Mouse (Mus musculus) A20 (cell line): ENCODE results near the gene Psd.

Experiments used
- DNase-seq: peaks from one replicate; pipeline ENCODE4 v3.0.0-alpha.2; 2011; ENCODE audit warnings: low read depth, low spot score

The Psd gene

GRCm38 (mm10) chr19:46338942-46339286, 12.0 kb upstream of the Psd start:
- DNase-seq, result peak; percentile 86

DNA sequence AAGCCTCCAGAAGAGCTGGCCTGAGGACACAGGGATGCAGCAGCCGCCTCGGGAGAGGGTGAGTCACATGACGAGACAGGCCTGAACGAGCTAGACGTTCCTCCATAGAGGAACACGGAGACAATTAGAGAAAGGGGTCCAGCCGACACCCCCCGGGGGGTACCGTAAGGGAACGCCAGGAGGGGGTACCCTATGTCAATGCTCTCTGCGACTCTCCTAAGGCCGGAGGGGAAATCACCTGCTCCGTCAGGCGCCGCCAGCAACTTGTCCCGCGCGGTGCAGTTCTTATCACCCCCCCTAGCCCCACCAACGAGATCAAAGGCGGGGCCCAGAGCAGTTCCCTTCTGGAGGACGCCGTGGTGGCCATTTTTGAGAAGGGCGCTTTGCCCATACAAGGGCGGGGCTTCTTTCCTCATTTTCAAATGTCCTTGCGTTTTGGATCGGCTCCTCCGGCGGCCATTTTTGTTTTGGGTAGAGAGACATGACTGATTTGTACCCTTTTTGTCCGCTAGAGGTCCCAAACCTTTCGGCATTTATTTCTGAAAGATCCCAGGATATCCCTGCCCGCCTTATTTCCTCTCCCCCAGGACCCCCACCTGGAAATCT, 11.5 kb upstream of the Psd start, which contains the start of gene Cuedc2:
Gene Cuedc2, minus strand, starts transcription at position 372 of the 606 bp plus-strand sequence.
- peak; percentile 98 for DNase-seq

GRCm38 (mm10) chr19:46337719-46338330, 10.9 kb upstream of the Psd start:
- peak; percentile 36 for DNase-seq

DNA sequence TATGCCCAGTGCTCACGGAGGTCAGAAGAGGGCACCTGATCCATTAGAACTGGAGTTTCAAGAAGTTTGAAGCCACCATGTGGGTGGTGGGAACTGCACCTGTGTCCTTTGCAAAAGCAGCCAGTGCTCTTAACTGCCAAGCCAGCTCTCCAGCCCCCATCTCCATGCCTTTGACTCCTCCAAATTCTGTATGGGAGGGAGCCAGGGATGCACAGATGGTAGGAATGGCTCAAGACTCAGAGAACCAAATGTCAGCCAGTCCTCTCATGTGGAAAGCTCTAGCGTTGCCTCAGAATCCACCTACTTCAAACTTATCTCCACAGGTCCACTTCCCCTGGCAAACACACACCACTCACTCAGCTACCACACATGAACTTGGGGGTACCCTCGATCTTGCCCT, 7.0 kb upstream of the Psd start:
- no peak for DNase-seq

GRCm38 (mm10) chr19:46332721-46333339, 5.9 kb upstream of the Psd start:
- no peak for DNase-seq

DNA sequence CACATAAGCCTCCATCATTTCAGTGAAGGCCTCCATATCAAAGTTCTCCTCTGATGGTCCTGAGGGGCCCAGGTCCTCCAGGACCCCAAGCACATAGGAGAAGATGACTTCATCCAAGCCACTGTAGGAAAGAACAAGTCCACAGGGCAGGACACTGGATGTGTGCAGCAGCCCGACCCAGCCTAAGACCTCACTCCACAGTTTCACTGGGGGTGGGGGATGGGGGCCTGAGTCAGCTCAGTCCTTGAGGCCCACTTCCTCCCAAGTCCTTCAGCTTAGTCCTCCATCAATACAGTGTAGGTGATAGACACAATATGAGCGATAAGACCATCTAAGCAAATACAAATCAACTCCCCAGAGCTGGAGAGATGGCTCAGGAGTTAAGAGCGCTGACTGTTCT, 5.0 kb upstream of the Psd start:
- no peak for DNase-seq

DNA sequence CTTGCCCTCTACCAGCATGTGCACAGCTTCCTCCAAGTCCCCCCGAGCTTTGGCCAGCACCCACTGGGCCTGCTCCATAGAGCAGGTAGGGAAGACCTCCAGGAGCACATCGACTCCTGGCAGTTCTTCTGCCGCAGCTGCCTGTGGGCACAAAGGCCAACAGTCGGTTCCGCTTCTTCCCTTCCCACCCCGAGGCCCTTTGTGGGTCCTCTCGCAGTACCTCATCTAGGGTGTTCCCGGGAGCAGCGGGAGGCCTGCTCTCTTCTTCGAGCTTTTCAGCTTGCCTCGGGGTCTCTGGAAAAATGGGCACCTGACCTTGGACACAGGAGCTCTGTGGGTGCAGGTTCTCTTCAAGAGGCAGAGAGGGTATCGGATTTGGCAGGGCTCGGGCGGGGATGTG, 4.4 kb upstream of the Psd start:
- DNase-seq, result no peak

DNA sequence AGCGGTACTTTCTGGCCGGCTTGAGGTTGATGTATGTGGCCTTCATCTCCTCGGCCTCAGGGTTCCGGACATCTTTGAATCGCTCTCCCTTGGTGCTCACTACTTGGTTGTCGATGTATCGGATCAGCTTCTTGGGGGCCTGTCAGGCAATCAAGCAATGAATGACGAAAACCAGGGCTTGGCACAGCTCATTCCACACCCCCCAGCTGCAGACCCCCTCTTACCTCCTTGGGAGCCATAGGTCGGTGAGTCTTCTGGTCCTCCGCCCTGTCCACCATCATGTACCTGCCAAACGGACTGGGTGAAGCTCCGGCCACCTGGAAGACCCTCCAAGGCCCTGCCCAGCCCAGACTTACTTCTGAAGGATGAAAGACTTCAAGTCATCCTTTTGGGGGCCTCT, 3.7 kb upstream of the Psd start:
- no peak for DNase-seq

GRCm38 (mm10) chr19:46329951-46330350, 3.0 kb upstream of the Psd start:
- peak; percentile 87 for DNase-seq

DNA sequence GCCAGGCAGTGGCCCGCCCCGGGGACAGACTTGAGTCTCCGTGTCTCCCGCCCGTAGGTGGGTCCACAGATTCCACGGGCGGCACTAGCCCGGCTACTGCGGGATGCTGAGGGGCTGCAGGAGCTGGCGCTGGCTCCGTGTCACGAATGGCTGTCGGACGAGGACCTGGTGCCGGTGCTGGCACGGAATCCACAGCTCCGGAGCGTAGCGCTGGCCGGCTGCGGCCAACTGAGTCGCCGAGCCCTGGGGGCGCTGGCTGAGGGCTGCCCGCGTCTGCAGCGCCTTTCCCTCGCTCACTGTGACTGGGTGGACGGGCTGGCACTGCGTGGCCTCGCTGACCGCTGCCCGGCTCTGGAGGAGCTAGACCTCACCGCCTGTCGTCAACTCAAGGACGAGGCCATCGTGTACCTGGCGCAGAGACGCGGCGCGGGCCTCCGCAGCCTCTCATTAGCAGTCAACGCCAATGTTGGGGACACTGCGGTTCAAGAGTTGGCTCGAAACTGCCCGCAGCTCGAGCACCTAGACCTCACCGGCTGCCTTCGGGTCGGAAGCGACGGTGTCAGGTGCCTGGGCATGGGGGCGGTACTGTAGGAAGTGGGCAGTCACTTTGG, 2.2 kb upstream of the Psd start:
- DNase-seq, result peak; percentile 60

GRCm38 (mm10) chr19:46328081-46329030, 1.4 kb upstream of the Psd start, which contains the start of gene Fbxl15:
Gene Fbxl15 (plus strand): TSS chr19:46328184.
- peak; percentile 99 for DNase-seq

DNA sequence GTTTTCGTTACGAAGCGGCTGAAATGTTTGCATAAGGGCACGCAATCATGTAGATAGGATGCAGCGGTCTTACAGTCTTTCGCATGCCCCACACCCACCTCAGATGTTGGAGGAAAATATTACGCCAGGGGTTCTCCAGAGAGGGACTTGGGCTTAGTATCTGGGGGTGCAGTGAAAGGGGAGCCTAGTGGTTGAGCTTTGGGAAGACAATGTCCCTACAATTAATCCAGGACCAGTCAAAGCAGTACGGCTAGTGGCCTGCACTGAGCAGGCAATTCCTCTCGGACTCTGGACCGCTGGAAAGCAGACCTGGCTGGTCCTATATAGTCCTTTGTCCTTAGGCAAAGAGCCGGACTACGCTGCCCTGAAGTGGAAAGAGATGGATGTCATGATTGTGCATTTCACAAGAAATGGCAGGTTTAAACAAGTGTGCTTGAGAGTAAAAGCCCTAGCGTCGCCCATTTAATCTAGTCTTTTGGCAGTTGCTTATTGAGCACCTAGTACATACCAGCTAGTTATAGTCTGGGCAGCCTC, 642 bp upstream of the Psd start:
- peak; percentile 36 for DNase-seq

- no peak for DNase-seq
Measured at GRCm38 (mm10) chr19:46326019-46326755, 769 bp downstream of the Psd start.

- no peak for DNase-seq
Measured at GRCm38 (mm10) chr19:46324918-46325317, 2.0 kb downstream of the Psd start.

GRCm38 (mm10) chr19:46324366-46324765, 2.6 kb downstream of the Psd start:
- DNase-seq, result no peak

- DNase-seq, result no peak
Measured at GRCm38 (mm10) chr19:46323716-46324115, 3.2 kb downstream of the Psd start.

DNA sequence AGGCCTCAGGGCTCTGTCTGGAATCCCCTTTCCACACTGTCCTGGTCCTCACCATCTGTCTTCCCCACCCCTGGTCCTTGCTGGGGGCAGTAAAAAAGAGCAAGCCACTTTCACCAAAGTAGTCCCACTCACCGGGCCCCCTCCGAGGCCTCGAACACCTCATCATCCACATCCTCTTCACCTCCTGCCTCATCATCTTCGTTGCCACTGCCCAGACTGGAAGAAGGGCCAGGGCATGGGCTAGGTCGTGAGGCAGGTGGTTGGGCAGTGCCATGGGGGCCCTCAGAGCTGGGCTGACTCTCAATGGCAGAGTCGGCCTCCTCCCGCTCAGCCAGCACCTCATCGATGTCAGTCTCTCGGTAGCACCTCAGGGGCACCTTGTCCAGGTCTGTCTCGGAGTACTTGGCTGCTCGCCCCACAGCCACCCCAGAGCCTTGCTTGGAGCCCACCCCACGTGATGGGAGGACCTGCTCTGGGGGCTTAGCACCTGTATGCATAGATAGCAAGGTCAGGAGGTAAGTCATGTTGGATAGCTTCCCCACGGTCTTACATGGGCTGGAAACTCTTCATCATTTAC, 3.9 kb downstream of the Psd start:
- DNase-seq, result no peak

DNA sequence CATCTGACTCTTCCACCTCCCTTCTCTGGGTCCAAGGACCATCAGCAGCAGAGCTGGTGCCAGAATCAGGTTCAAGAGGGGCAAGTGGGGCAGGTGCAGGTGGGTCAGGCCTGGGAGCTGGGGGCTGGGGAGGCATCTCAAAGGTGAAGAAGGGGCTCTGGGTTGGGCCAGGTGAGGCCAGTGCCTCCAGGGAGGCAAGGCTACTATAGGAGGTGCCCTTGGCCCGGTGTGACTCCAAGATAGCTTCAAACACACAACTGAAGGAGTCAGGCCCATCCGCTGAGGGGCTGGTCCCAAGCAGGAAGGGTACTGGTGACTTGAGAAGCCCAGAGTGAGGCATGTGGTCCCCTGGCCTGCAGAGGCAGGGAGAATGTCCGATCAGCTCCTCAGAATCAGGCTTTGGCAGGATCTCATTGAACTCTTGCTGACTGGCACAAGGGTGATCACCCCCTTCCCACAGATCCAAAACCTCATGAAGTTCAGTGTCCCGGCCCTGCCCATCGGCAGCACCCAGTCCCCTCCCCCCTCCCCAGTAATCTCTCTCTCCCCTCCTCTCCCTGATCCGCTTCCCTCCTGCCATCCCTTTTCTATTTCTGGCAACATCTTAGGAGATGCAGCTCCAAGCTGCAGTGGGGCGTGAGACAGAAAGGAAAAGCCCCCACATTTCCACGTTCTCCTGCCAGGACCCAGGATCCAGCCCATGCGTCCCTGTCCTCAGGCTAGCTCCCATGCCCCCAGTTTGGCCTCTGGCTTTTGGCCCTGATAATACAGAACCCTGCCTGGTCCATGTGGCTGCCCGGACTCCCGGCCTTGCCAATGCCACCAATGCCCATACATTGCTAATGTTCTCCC, 4.6 kb downstream of the Psd start:
- DNase-seq, result no peak
